13 mouse cellular contexts compared by ENCODE assay signal in genomic region chr14:57615828-57616227, GRCm38 (mm10).
"Had no signal": no experiment of that assay in that cellular context is flagged by ENCODE, and none has a peak within 500 bp of the region (broad histone marks: within the 10 kb centered on the region; RNA-seq: fewer than 3 reads in every experiment).

No protein-coding gene starts in this region.

- ATAC-seq: intestine, postnatal 0 days; midbrain, embryonic 16.5 days had no signal

- H3K4me1 ChIP-seq: limb, embryonic 15.5 days; liver, embryonic 13.5 days had no signal

- H3K9ac ChIP-seq: limb, embryonic 15.5 days; liver, embryonic 13.5 days; midbrain, embryonic 12.5 days; stomach, embryonic 15.5 days had no signal

- DNase-seq: kidney, adult 8-10 months; kidney, postnatal 25 days; layer of hippocampus, adult 9-11 months; layer of hippocampus, postnatal 36 days; liver, embryonic 13.5 days; lung, adult 18-20 months; right cerebral cortex, postnatal 14 days; thymus, postnatal 14 days had no signal

- H3K27me3 ChIP-seq: limb, embryonic 15.5 days; liver, embryonic 13.5 days; midbrain, embryonic 12.5 days; stomach, embryonic 15.5 days had no signal

- H3K4me2 ChIP-seq: limb, embryonic 15.5 days; liver, embryonic 13.5 days; midbrain, embryonic 12.5 days; stomach, embryonic 15.5 days had no signal

- H3K4me3 ChIP-seq: limb, embryonic 15.5 days; liver, embryonic 13.5 days; midbrain, embryonic 12.5 days; stomach, embryonic 15.5 days had no signal

- H3K27ac ChIP-seq: limb, embryonic 15.5 days; liver, embryonic 13.5 days; midbrain, embryonic 12.5 days; stomach, embryonic 15.5 days had no signal

- H3K9me3 ChIP-seq: limb, embryonic 15.5 days; liver, embryonic 13.5 days; midbrain, embryonic 12.5 days; stomach, embryonic 15.5 days had no signal

- H3K36me3 ChIP-seq: stomach, embryonic 15.5 days had no signal
